Mouse (Mus musculus): ENCODE data around the gene Adtrp. TPM values are rescaled to one million over a fixed set of nuclear protein-coding genes. Genes with fewer than 3 reads are reported as not detected.

The Adtrp gene
- polyA plus RNA-seq, 1 experiment, result 0.38 TPM

- DNase-seq (ENCODE audit: low read depth), result no peak
- TF ChIP-seq CTCF (IDR thresholded peaks at IDR 0.05; ENCODE audit: borderline replicate concordance, extremely low read depth, insufficient read depth, insufficient read length) (no peak), POLR2A (IDR thresholded peaks at IDR 0.05; ENCODE audit: borderline replicate concordance, extremely low read depth, insufficient read depth, insufficient read length, poor library complexity, severe bottlenecking) (no peak)
These were observed 19.9 kb downstream of the Adtrp start for GRCm38 (mm10) chr13:41827581-41827980.

DNA sequence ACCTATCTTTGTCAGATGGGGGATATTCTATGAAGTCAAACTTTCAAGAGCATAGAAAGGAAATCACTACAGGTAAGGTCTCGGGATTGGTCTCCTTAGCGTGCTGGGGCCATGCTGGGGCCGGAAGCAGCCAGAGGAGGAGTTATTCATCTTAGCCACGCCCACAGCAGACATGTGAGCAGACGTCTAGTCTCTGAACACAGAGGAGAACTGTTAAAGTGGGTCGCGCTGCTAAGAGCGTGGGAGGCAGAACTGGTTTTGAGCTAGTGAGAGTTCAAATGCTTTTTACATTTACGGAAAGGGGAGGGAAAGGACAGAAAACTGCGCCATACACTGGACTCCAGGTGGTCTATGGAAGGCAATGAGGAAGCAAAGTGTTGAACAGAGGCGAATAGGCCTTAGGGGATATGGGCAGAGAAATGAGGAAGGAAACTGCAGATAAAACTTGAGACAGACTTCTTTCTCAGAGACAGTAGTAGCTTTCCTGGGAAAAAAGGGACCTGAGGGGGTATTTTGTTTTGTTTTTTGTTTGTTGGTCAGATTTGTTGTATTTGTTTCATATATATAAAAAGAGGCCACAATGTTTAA, 22.0 kb downstream of the Adtrp start:
- no peak for TF ChIP-seq POLR2A (IDR thresholded peaks at IDR 0.05; ENCODE audit: borderline replicate concordance, extremely low read depth, insufficient read depth, insufficient read length, poor library complexity, severe bottlenecking)
- TF ChIP-seq CTCF (IDR thresholded peaks at IDR 0.05; ENCODE audit: borderline replicate concordance, extremely low read depth, insufficient read depth, insufficient read length), result no peak
- DNase-seq (ENCODE audit: low read depth), result no peak

GRCm38 (mm10) chr13:41823077-41823476, 24.4 kb downstream of the Adtrp start:
- no peak for DNase-seq (ENCODE audit: low read depth)
- TF ChIP-seq CTCF (IDR thresholded peaks at IDR 0.05; ENCODE audit: borderline replicate concordance, extremely low read depth, insufficient read depth, insufficient read length), result no peak
- no peak for TF ChIP-seq POLR2A (IDR thresholded peaks at IDR 0.05; ENCODE audit: borderline replicate concordance, extremely low read depth, insufficient read depth, insufficient read length, poor library complexity, severe bottlenecking)

DNA sequence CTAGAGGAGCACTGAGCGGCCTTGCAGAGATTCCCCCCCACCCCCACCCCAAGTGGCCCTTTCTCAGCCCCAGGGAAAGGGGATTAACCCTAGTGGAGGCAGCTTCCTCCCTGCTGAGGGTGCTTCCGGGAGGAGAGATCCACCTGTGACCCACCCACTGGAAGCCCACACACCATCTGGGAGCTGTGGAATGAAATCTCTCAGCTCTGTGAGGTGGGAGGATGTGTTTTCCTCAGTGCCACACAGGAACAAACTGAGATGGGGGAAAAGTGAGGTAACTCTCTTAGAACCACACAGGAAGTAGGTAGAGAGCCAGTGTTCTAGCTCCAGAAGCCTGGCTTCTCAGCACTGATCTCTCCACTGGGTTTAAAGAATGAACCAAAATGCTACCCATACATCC, 24.9 kb downstream of the Adtrp start:
- DNase-seq (ENCODE audit: low read depth), result no peak
- TF ChIP-seq CTCF (IDR thresholded peaks at IDR 0.05; ENCODE audit: borderline replicate concordance, extremely low read depth, insufficient read depth, insufficient read length) (no peak), POLR2A (IDR thresholded peaks at IDR 0.05; ENCODE audit: borderline replicate concordance, extremely low read depth, insufficient read depth, insufficient read length, poor library complexity, severe bottlenecking) (no peak)

DNA sequence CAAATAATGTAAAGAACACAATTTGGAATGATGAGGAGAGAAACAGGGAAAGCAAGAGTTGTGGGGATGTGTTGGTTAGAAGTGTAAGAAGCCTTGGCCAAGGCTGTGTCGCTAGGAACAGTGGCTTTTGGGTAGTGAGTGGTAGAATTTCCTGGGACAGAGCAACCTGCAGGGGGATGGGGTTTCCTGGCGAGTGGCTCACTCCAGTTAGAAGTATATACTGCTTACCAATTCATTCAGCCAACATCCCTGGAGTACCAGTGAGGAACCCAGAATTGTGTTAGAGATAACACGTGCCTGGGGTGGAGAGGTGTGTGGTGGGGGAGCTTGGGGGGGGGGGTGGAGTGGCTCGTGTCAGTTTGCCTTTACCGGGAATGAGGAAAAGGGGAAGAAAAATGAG, 25.4 kb downstream of the Adtrp start:
- TF ChIP-seq POLR2A (IDR thresholded peaks at IDR 0.05; ENCODE audit: borderline replicate concordance, extremely low read depth, insufficient read depth, insufficient read length, poor library complexity, severe bottlenecking) (no peak), CTCF (IDR thresholded peaks at IDR 0.05; ENCODE audit: borderline replicate concordance, extremely low read depth, insufficient read depth, insufficient read length) (no peak)
- DNase-seq (ENCODE audit: low read depth), result no peak

- DNase-seq (ENCODE audit: low read depth), result no peak
- TF ChIP-seq CTCF (IDR thresholded peaks at IDR 0.05; ENCODE audit: borderline replicate concordance, extremely low read depth, insufficient read depth, insufficient read length), result no peak
- no peak for TF ChIP-seq POLR2A (IDR thresholded peaks at IDR 0.05; ENCODE audit: borderline replicate concordance, extremely low read depth, insufficient read depth, insufficient read length, poor library complexity, severe bottlenecking)
These were observed 26.5 kb downstream of the Adtrp start for GRCm38 (mm10) chr13:41820947-41821346.

DNA sequence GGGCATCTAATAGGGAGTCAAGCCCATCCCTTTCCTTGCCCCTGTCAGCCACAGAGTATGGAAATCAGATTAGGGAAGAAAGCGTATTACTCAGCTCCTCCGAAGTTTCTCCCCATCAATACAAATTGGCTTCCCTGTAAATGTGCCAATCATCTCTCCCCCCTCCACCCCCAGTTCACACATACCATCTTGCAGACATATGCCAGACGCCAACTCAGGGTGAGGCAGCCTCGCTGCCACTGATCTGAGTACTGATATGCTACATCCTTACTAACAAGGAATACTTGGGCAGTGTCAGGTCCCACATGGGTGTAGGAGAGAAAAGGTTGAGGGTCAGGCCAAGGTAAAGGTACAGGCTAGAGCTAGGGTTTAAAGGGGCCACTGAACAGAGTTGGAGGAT, 27.6 kb downstream of the Adtrp start:
- peak; percentile 67 for DNase-seq (ENCODE audit: low read depth)

GRCm38 (mm10) chr13:41819484-41819883, 28.0 kb downstream of the Adtrp start:
- no peak for TF ChIP-seq POLR2A (IDR thresholded peaks at IDR 0.05; ENCODE audit: borderline replicate concordance, extremely low read depth, insufficient read depth, insufficient read length, poor library complexity, severe bottlenecking)
- TF ChIP-seq CTCF (IDR thresholded peaks at IDR 0.05; ENCODE audit: borderline replicate concordance, extremely low read depth, insufficient read depth, insufficient read length), result no peak
- no peak for DNase-seq (ENCODE audit: low read depth)

More for the DNA sequence above, 27.6 kb downstream of the Adtrp start:
- TF ChIP-seq CTCF (IDR thresholded peaks at IDR 0.05; ENCODE audit: borderline replicate concordance, extremely low read depth, insufficient read depth, insufficient read length) (no peak), POLR2A (IDR thresholded peaks at IDR 0.05; ENCODE audit: borderline replicate concordance, extremely low read depth, insufficient read depth, insufficient read length, poor library complexity, severe bottlenecking) (no peak)

GRCm38 (mm10) chr13:41817583-41817982, 29.9 kb downstream of the Adtrp start:
- no peak for TF ChIP-seq POLR2A (IDR thresholded peaks at IDR 0.05; ENCODE audit: borderline replicate concordance, extremely low read depth, insufficient read depth, insufficient read length, poor library complexity, severe bottlenecking)
- no peak for TF ChIP-seq CTCF (IDR thresholded peaks at IDR 0.05; ENCODE audit: borderline replicate concordance, extremely low read depth, insufficient read depth, insufficient read length)
- DNase-seq (ENCODE audit: low read depth), result no peak

- no peak for DNase-seq (ENCODE audit: low read depth)
- no peak for TF ChIP-seq CTCF (IDR thresholded peaks at IDR 0.05; ENCODE audit: borderline replicate concordance, extremely low read depth, insufficient read depth, insufficient read length)
- TF ChIP-seq POLR2A (IDR thresholded peaks at IDR 0.05; ENCODE audit: borderline replicate concordance, extremely low read depth, insufficient read depth, insufficient read length, poor library complexity, severe bottlenecking), result no peak
These were observed 30.8 kb downstream of the Adtrp start for GRCm38 (mm10) chr13:41816643-41817042.

GRCm38 (mm10) chr13:41810776-41811175, 36.7 kb downstream of the Adtrp start:
- DNase-seq (ENCODE audit: low read depth), result peak; percentile 63
- TF ChIP-seq POLR2A (IDR thresholded peaks at IDR 0.05; ENCODE audit: borderline replicate concordance, extremely low read depth, insufficient read depth, insufficient read length, poor library complexity, severe bottlenecking), result no peak

GRCm38 (mm10) chr13:41807815-41808214, 39.7 kb downstream of the Adtrp start:
- TF ChIP-seq POLR2A (IDR thresholded peaks at IDR 0.05; ENCODE audit: borderline replicate concordance, extremely low read depth, insufficient read depth, insufficient read length, poor library complexity, severe bottlenecking) (no peak), CTCF (IDR thresholded peaks at IDR 0.05; ENCODE audit: borderline replicate concordance, extremely low read depth, insufficient read depth, insufficient read length) (no peak)
- no peak for DNase-seq (ENCODE audit: low read depth)
